Mouse (Mus musculus) lung, postnatal 0 days (tissue): ENCODE results near the gene Chrdl2. TPM values are rescaled to one million over a fixed set of nuclear protein-coding genes. Genes with fewer than 3 reads are reported as not detected.
A peak's percentile ranks its signal among the peaks of the same experiment; 100 is the strongest.

ENCODE experiments used
- ATAC-seq: fragments of 200-750 bp; cut with Nextera tagmentation; 2 replicates; pipeline ENCODE4 v1.8.0; 2017; ENCODE audit warnings: moderate library complexity
- DNase-seq: peaks from one replicate; pipeline ENCODE4 v3.0.0-alpha.2; 2016; ENCODE audit warnings: low spot score
- H3K27ac ChIP-seq: fragments of 300-500 bp; sonication (generic); 2 replicates; pipeline ENCODE4 v1.5.1; 2014; ENCODE audit warnings: antibody characterized with exemption, mild to moderate bottlenecking, low read length, mixed read lengths
- H3K27me3 ChIP-seq: fragments of 300-500 bp; sonication (generic); replicated peaks from 2 replicates; pipeline ENCODE4 v1.6.1; 2014; ENCODE audit warnings: low read length, mixed read lengths; ENCODE audit not compliant: insufficient read depth
- H3K36me3 ChIP-seq: fragments of 300-500 bp; sonication (generic); 2 replicates; pipeline ENCODE4 v1.6.1; 2014; ENCODE audit warnings: low read length, mixed read lengths; ENCODE audit not compliant: insufficient read depth
- H3K4me1 ChIP-seq: fragments of 300-500 bp; sonication (generic); 2 replicates; pipeline ENCODE4 v1.6.1; 2014; ENCODE audit warnings: antibody characterized with exemption, low read depth, low read length, mixed read lengths; ENCODE audit not compliant: insufficient read depth
- H3K4me2 ChIP-seq: fragments of 300-500 bp; sonication (generic); replicated peaks from 2 replicates; pipeline ENCODE4 v1.6.1; 2014; ENCODE audit warnings: low read depth, mild to moderate bottlenecking, low read length, moderate library complexity, mixed read lengths
- H3K4me3 ChIP-seq: fragments of 300-500 bp; sonication (generic); 2 replicates; pipeline ENCODE4 v1.5.1; 2014; ENCODE audit warnings: low read depth, low read length
- H3K9ac ChIP-seq: fragments of 300-500 bp; sonication (generic); replicated peaks from 2 replicates; pipeline ENCODE4 v1.6.1; 2014; ENCODE audit warnings: low read depth, mild to moderate bottlenecking
- H3K9me3 ChIP-seq: fragments of 300-500 bp; sonication (generic); 2 replicates; pipeline ENCODE4 v1.6.1; 2016; ENCODE audit warnings: low read length, mixed read lengths
- CTCF ChIP-seq: IDR thresholded peaks from 2 replicates; pipeline ENCODE4 v1.5.1; 2016; ENCODE audit warnings: antibody characterized with exemption, mild to moderate bottlenecking
- EP300 ChIP-seq: IDR thresholded peaks from 2 replicates; pipeline ENCODE4 v1.6.1; 2016; ENCODE audit warnings: antibody characterized with exemption, mild to moderate bottlenecking, control low read depth
- WGBS: fragments of 180-500 bp; shearing (Covaris S2); extraction: QIAGEN DNeasy Blood & Tissue Kit; methylation state at CpG from one replicate; pipeline ENCODE4 v1.1.7; 2014; 5-methylcytosine and 5-hydroxymethylcytosine counted together
- polyA plus RNA-seq: library from polyadenylated mRNA; unstranded; fragments of >200 nt; fragmentation: Nextera tagmentation; extraction: Ambion mirVana; gene quantifications from 2 replicates; pipeline ENCODE4 v1.2.1, GENCODE M21; 2015

The Chrdl2 gene
- polyA plus RNA-seq, 1 experiment from 2014 or later = 0.11 TPM

GRCm38 (mm10) chr7:99995186-99995585 lies 10.8 kb upstream of the Chrdl2 start:
- ATAC-seq (no peak), DNase-seq (no peak)
- Histone ChIP-seq H3K4me2 (no peak overlapping the region), H3K4me1 (no peaks in the 10 kb centered on the region), H3K27ac (no peak overlapping the region), H3K9ac (no peak overlapping the region), H3K36me3 (no peaks in the 10 kb centered on the region), H3K4me3 (no peak overlapping the region), H3K27me3 (no peaks in the 10 kb centered on the region), H3K9me3 (no peaks in the 10 kb centered on the region)
- 54% methylated on average over 7 of the region's 7 CpGs for WGBS
- TF ChIP-seq CTCF (no peak), EP300 (no peak)

GRCm38 (mm10) chr7:99998668-99999067 lies 7.3 kb upstream of the Chrdl2 start:
- Histone ChIP-seq H3K4me2 (no peak overlapping the region), H3K27me3 (no peaks in the 10 kb centered on the region), H3K9me3 (no peaks in the 10 kb centered on the region), H3K9ac (no peak overlapping the region), H3K4me3 (no peak overlapping the region), H3K4me1 (no peaks in the 10 kb centered on the region), H3K27ac (no peak overlapping the region), H3K36me3 (no peaks in the 10 kb centered on the region)
- ATAC-seq (no peak), DNase-seq (no peak)
- no peak for TF ChIP-seq EP300
- TF ChIP-seq CTCF = no peak
- WGBS = 77% methylated on average over 3 of the region's 3 CpGs

GRCm38 (mm10) chr7:100003781-100004180 lies 2.2 kb upstream of the Chrdl2 start:
- TF ChIP-seq CTCF = peak; percentile 68
- no peak for TF ChIP-seq EP300
- Histone ChIP-seq H3K4me2 (no peak overlapping the region), H3K4me1 (peaks cover 3% of the 10 kb centered on the region; the same call in 1 of the 2 replicates), H3K27ac (no peak overlapping the region), H3K27me3 (peaks cover 34% of the 10 kb centered on the region), H3K36me3 (no peaks in the 10 kb centered on the region), H3K9me3 (no peaks in the 10 kb centered on the region), H3K9ac (no peak overlapping the region), H3K4me3 (no peak overlapping the region)
- 52% methylated on average over 9 of the region's 9 CpGs for WGBS
- ATAC-seq = no peak
- no peak for DNase-seq

GRCm38 (mm10) chr7:100006411-100006810 lies 439 bp downstream of the Chrdl2 start:
- Histone ChIP-seq H3K4me1 (peaks cover 3% of the 10 kb centered on the region; the same call in 1 of the 2 replicates), H3K4me2 (peak overlapping the region; percentile 64; the same call in 1 of the 2 replicates), H3K36me3 (no peaks in the 10 kb centered on the region), H3K27ac (no peak overlapping the region), H3K9ac (no peak overlapping the region), H3K4me3 (no peak overlapping the region), H3K27me3 (peaks cover 39% of the 10 kb centered on the region), H3K9me3 (no peaks in the 10 kb centered on the region)
- 3% methylated on average over 11 of the region's 11 CpGs for WGBS
- no peak for ATAC-seq
- no peak for DNase-seq
- no peak for TF ChIP-seq EP300
- TF ChIP-seq CTCF = no peak

- TF ChIP-seq CTCF (no peak), EP300 (no peak)
- DNase-seq = no peak
- Histone ChIP-seq H3K27ac (no peak overlapping the region), H3K9ac (no peak overlapping the region), H3K4me1 (peaks cover 3% of the 10 kb centered on the region; the same call in 1 of the 2 replicates), H3K4me2 (no peak overlapping the region), H3K36me3 (no peaks in the 10 kb centered on the region), H3K9me3 (no peaks in the 10 kb centered on the region), H3K4me3 (no peak overlapping the region), H3K27me3 (peaks cover 39% of the 10 kb centered on the region)
- WGBS = 76% methylated on average over 4 of the region's 4 CpGs
- ATAC-seq = no peak
Observed at GRCm38 (mm10) chr7:100008765-100009164, 2.8 kb downstream of the Chrdl2 start.

GRCm38 (mm10) chr7:100009640-100010039 lies 3.7 kb downstream of the Chrdl2 start:
- peaks cover 36% of the 10 kb centered on the region for H3K27me3 ChIP-seq
- ATAC-seq (peak; percentile 59; the same call in 1 of the 2 replicates), DNase-seq (peak; percentile 82)

GRCm38 (mm10) chr7:100010711-100011110 lies 4.7 kb downstream of the Chrdl2 start:
- H3K9me3 ChIP-seq = no peaks in the 10 kb centered on the region
- H3K27ac ChIP-seq = no peak overlapping the region
- no peak for DNase-seq
- H3K36me3 ChIP-seq = no peaks in the 10 kb centered on the region
- 52% methylated on average over 5 of the region's 5 CpGs for WGBS
- H3K4me2 ChIP-seq = no peak overlapping the region
- no peak overlapping the region for H3K9ac ChIP-seq
- peaks cover 27% of the 10 kb centered on the region; the same call in 1 of the 2 replicates for H3K27me3 ChIP-seq
- no peak for TF ChIP-seq CTCF
- no peak for TF ChIP-seq EP300
- H3K4me3 ChIP-seq = no peak overlapping the region
- no peak for ATAC-seq
- peaks cover under 1% of the 10 kb centered on the region; the same call in 1 of the 2 replicates for H3K4me1 ChIP-seq

More at GRCm38 (mm10) chr7:100009640-100010039, 3.7 kb downstream of the Chrdl2 start:
- Histone ChIP-seq H3K27ac (no peak overlapping the region), H3K36me3 (no peaks in the 10 kb centered on the region), H3K9me3 (no peaks in the 10 kb centered on the region), H3K4me2 (no peak overlapping the region), H3K4me1 (peaks cover 3% of the 10 kb centered on the region; the same call in 1 of the 2 replicates), H3K4me3 (no peak overlapping the region), H3K9ac (no peak overlapping the region)
- 14% methylated on average over 11 of the region's 11 CpGs for WGBS
- TF ChIP-seq EP300 (no peak), CTCF (peak; percentile 85)
